Mouse (Mus musculus) midbrain, embryonic 11.5 days (tissue): ENCODE measurements at regions not wholly inside any gene's neighbourhood (a gene's known extent, or its start where the extent isn't known, plus 50 kb on each side); places are given as distances from the start of the nearest gene placed in this dataset.

Experiments used
- ATAC-seq: fragments of 200-750 bp; cut with Nextera tagmentation; 2 replicates; pipeline ENCODE4 v1.8.0; 2017; ENCODE audit warnings: moderate TSS enrichment, moderate library complexity; ENCODE audit not compliant: low FRiP score
- DNase-seq: peaks from one replicate; pipeline ENCODE4 v3.0.0; 2015; ENCODE audit warnings: low spot score; ENCODE audit errors: missing footprints
- H3K27ac ChIP-seq: fragments of 300-500 bp; sonication (generic); 2 replicates; pipeline ENCODE4 v1.5.1; 2014; ENCODE audit warnings: low read depth, low read length
- H3K27me3 ChIP-seq: fragments of 300-500 bp; sonication (generic); 2 replicates; pipeline ENCODE4 v1.6.1; 2014; ENCODE audit warnings: mild to moderate bottlenecking, low read length, moderate library complexity, mixed read lengths; ENCODE audit not compliant: control insufficient read depth, insufficient read depth
- H3K36me3 ChIP-seq: fragments of 300-500 bp; sonication (generic); 2 replicates; pipeline ENCODE4 v1.6.1; 2014; ENCODE audit warnings: mild to moderate bottlenecking, low read length, moderate library complexity, mixed read lengths; ENCODE audit not compliant: control insufficient read depth, insufficient read depth
- H3K4me1 ChIP-seq: fragments of 300-500 bp; sonication (generic); 2 replicates; pipeline ENCODE4 v1.6.1; 2014; ENCODE audit warnings: low read length; ENCODE audit not compliant: control insufficient read depth, insufficient read depth
- H3K4me2 ChIP-seq: fragments of 300-500 bp; sonication (generic); 2 replicates; pipeline ENCODE4 v1.6.1; 2014; ENCODE audit warnings: mild to moderate bottlenecking, moderate library complexity
- H3K4me3 ChIP-seq: fragments of 300-500 bp; sonication (generic); 2 replicates; pipeline ENCODE4 v1.5.1; 2014; ENCODE audit warnings: low read depth, low read length
- H3K9ac ChIP-seq: fragments of 300-500 bp; sonication (generic); 2 replicates; pipeline ENCODE4 v1.6.1; 2014; ENCODE audit warnings: low read length
- H3K9me3 ChIP-seq: fragments of 300-500 bp; sonication (generic); 2 replicates; pipeline ENCODE4 v1.6.1; 2016; ENCODE audit warnings: low read length; ENCODE audit not compliant: control insufficient read depth
- WGBS: fragments of 180-500 bp; shearing (Covaris S2); extraction: QIAGEN DNeasy Blood & Tissue Kit; methylation state at CpG from one replicate; pipeline ENCODE4 v1.1.7; 2014; 5-methylcytosine and 5-hydroxymethylcytosine counted together

DNA sequence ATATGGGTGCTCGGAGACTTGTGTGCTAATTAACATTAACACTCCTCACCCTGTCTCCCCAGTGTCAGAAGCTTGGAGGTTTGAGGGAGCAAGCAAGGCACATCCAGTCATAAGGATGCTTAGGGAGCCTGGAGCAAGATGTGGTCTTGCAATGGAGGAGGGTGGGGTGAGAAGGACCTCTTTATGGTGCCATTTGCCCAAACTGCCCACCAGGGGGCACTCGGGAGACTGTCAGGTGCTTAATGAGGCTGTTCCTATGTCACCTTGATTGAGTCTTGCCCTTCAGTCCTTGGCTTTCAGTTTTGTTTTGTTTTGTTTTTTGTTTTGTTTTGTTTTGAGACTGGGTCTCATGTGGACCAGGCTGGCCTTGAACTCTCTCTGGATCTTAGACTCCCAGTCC lies 138.3 kb upstream of the Sdk2 start:
- H3K27me3 ChIP-seq: no peaks in the 10 kb centered on the region
- no peaks in the 10 kb centered on the region for H3K9me3 ChIP-seq
- H3K4me3 ChIP-seq: no peak overlapping the region
- peak; percentile 91 for DNase-seq
- WGBS: 47% methylated on average over 2 of the region's 2 CpGs
- no peak overlapping the region for H3K4me2 ChIP-seq
- H3K4me1 ChIP-seq: no peaks in the 10 kb centered on the region; the same call in 1 of the 2 replicates
- no peak overlapping the region for H3K27ac ChIP-seq
- H3K36me3 ChIP-seq: no peaks in the 10 kb centered on the region
- no peak for ATAC-seq
- no peak overlapping the region for H3K9ac ChIP-seq

DNA sequence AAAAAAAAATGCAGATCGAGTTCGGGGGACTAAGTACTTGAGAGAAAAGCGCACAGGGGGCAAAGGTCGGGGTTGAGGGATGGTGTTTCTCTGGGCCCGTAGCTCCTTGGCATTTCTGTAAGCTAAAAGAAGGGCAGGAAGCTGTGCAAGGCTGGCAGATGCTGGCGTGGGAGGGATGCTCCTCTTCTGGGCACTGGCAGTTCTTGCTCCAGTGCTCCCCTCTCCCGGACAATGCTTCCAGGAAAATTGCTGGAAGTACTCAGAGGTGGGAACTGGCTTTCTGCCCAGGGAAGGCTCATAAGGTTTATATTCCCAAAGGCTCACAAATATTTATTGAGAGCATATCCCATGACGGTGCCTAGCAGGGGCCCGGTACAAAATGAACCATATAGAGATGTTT lies 136.6 kb upstream of the Sdk2 start:
- no peaks in the 10 kb centered on the region for H3K27me3 ChIP-seq
- H3K4me3 ChIP-seq: no peak overlapping the region
- no peak for ATAC-seq
- WGBS: 78% methylated on average over 9 of the region's 9 CpGs
- no peak overlapping the region for H3K9ac ChIP-seq
- no peaks in the 10 kb centered on the region for H3K9me3 ChIP-seq
- no peak overlapping the region for H3K27ac ChIP-seq
- H3K4me1 ChIP-seq: no peaks in the 10 kb centered on the region; the same call in 1 of the 2 replicates
- no peak for DNase-seq
- H3K4me2 ChIP-seq: no peak overlapping the region
- H3K36me3 ChIP-seq: no peaks in the 10 kb centered on the region

DNA sequence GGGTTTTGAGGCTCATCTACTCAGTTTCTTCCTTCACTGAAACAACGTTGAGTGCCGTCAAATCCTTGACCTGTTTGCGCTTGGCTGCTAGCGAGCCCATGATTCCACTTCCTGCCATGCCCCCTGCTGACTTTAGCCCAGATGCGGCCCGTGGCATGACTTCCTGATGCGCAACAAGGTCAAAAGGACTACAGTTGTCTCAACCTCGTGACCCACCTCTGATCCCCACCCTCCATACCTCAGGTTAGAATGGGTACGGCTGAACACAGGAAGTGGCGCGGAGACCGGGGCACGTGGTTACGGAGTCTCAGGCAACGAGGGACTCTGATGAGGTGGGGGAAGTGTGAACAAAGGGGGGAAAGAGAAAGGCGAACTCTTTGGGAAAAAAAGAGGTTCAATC lies 135.6 kb upstream of the Sdk2 start:
- WGBS: 79% methylated on average over 16 of the region's 16 CpGs
- Histone ChIP-seq H3K4me3 (no peak overlapping the region), H3K36me3 (no peaks in the 10 kb centered on the region), H3K9ac (no peak overlapping the region), H3K4me1 (no peaks in the 10 kb centered on the region; the same call in 1 of the 2 replicates), H3K27me3 (no peaks in the 10 kb centered on the region), H3K4me2 (no peak overlapping the region), H3K9me3 (no peaks in the 10 kb centered on the region), H3K27ac (no peak overlapping the region)
- DNase-seq (peak; percentile 57), ATAC-seq (no peak)

DNA sequence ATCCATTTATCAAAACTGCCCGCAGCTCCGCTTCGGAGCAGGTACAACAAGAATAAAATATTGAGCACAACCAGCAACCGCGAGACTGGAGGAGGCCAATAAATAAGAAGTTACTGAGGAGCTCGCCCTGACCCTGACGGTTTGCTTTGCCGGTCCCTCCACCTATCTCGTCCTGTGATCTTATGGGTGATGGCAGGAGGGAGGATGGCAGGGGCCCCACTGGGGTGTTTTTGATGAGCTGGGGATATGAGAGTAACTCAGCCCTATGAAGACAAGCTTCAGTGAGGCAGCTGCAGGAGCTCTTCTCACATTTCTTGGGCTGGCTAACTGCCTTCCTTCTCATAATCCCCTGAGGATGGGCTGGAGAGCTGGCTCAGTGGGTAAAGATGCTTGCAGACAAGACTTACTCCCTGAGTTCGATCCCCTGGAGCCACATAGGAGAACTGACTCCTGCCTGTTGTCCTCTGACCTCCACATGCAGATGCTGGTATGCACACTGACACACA lies 132.3 kb upstream of the Sdk2 start:
- H3K9me3 ChIP-seq: no peaks in the 10 kb centered on the region
- no peaks in the 10 kb centered on the region; the same call in 1 of the 2 replicates for H3K4me1 ChIP-seq
- no peak overlapping the region for H3K9ac ChIP-seq
- H3K27ac ChIP-seq: no peak overlapping the region
- no peaks in the 10 kb centered on the region for H3K36me3 ChIP-seq
- peak; percentile 76 for DNase-seq
- no peaks in the 10 kb centered on the region for H3K27me3 ChIP-seq
- WGBS: 83% methylated on average over 10 of the region's 10 CpGs
- H3K4me3 ChIP-seq: no peak overlapping the region
- no peak overlapping the region for H3K4me2 ChIP-seq
- no peak for ATAC-seq

DNA sequence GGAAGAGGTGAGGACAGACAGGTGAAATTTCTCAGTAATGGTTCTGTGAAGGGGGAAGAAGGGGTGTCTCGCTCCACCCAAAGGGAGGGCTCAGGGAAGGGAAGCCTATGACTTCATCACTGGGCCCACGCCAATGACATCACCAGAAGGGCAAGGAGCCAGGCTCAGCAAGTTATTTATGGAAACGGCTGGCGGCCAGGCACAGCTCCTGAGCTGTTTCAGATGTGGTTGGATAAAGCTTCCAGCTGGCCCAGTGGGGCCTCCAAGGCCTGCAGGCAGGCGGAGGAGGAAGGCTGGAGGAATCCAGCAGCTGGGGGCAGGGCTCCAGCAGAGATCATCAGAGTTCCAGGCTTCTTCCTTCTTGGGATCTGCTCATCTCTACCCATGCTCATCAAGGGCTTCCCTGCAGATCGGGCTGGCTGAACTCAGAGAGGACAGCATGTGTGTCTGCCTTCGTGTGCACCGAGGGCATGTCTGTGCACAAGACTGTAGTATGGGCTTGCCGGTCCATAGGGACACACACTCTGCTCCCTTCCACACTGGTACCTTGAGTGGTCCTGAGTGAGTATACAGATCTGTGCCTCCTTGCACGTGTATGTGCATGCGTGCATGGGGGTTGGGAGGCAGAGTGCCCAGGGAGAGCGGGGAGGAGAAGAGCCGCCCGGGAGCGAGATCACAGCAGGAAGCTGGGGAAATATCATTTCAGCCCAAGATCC lies 131.6 kb upstream of the Sdk2 start:
- 70% methylated on average over 15 of the region's 15 CpGs for WGBS
- Histone ChIP-seq H3K27ac (no peak overlapping the region), H3K9ac (no peak overlapping the region), H3K27me3 (no peaks in the 10 kb centered on the region), H3K4me3 (no peak overlapping the region), H3K9me3 (no peaks in the 10 kb centered on the region), H3K4me1 (no peaks in the 10 kb centered on the region; the same call in 1 of the 2 replicates), H3K36me3 (no peaks in the 10 kb centered on the region), H3K4me2 (no peak overlapping the region)
- DNase-seq (no peak), ATAC-seq (no peak)

DNA sequence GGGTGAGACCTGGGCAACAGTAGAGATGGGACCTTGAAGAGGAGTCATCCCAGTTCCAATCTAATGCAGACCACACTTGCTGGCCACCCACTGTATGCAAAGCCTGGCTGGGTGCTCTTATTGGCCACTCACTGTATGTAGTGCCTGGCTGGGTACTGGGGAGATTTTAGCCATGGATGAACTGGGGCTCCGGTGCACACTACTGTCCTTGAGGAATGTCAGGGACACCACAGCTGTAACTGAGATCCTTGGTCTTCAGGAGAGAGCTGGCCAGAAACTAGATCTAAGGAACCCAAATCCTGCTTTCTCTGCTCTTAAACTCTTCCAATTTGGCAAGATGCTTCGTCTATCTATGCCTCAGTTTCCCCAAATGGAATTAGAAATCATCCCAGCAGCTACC lies 128.4 kb upstream of the Sdk2 start:
- Histone ChIP-seq H3K9ac (no peak overlapping the region), H3K36me3 (no peaks in the 10 kb centered on the region), H3K27me3 (no peaks in the 10 kb centered on the region), H3K4me3 (no peak overlapping the region), H3K9me3 (peaks cover 7% of the 10 kb centered on the region; the same call in 1 of the 2 replicates), H3K4me2 (no peak overlapping the region), H3K4me1 (no peaks in the 10 kb centered on the region; the same call in 1 of the 2 replicates), H3K27ac (no peak overlapping the region)
- peak; percentile 70 for DNase-seq
- no peak for ATAC-seq
- 93% methylated on average over 2 of the region's 2 CpGs for WGBS

DNA sequence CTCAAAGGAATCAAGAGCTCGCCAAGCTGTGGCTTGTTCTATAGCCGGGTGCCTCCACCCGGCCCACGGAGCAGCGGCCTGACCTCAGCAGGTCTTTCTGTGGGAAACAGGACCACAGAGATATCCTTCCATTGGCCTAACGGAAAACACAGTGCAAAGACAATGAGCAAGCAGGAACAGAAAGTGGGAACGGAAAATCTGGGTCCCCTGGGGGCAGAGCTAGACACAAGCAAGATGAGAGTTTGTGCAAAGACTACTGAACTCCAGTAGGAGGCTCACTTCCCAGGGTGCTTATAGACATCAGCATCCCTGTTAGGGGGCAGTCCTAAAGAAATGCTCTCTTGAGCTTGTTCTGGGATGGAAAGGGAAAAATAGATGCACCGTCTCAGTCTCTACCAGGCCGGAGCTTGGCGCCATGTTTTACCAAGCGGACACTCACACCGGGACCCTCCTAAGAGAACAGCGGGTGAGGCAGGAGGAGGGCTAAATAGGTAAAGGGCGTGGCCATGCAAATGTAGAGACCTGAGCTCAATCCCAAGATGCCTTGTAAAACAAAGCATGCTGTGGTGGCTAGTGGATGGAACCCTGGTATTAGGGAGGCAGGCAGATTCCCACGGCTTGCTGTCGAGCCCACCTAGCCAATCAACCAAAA lies 127.3 kb upstream of the Sdk2 start:
- Histone ChIP-seq H3K4me3 (no peak overlapping the region), H3K36me3 (no peaks in the 10 kb centered on the region), H3K4me2 (no peak overlapping the region), H3K27ac (no peak overlapping the region), H3K27me3 (no peaks in the 10 kb centered on the region), H3K9me3 (peaks cover 7% of the 10 kb centered on the region; the same call in 1 of the 2 replicates), H3K4me1 (no peaks in the 10 kb centered on the region; the same call in 1 of the 2 replicates), H3K9ac (no peak overlapping the region)
- 44% methylated on average over 16 of the region's 16 CpGs for WGBS
- DNase-seq (peak; percentile 84), ATAC-seq (no peak)

DNA sequence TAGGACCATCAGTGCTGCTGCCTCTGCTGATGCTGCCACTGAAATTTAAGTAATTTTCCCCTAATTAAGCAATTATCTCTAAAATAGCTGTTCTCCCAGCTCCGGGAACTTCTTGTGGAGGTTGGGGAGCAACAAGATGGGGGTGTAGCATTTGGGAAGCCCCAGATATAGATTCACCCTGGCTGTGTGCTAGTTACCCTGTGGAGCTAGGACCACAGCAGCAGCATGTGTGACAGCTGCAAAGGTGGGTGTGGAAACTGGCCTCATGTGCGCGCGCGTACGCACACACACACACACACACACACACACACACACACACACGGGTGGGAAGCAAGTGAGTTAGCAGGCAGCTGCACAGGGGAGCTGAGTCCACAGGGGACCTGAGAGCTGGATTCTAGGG lies 126.2 kb upstream of the Sdk2 start:
- no peak overlapping the region for H3K4me2 ChIP-seq
- no peak overlapping the region for H3K4me3 ChIP-seq
- no peaks in the 10 kb centered on the region; the same call in 1 of the 2 replicates for H3K4me1 ChIP-seq
- WGBS: 92% methylated on average over 7 of the region's 7 CpGs
- peaks cover 7% of the 10 kb centered on the region; the same call in 1 of the 2 replicates for H3K9me3 ChIP-seq
- no peak overlapping the region for H3K9ac ChIP-seq
- no peaks in the 10 kb centered on the region for H3K27me3 ChIP-seq
- DNase-seq (no peak), ATAC-seq (no peak)
- H3K36me3 ChIP-seq: no peaks in the 10 kb centered on the region
- no peak overlapping the region for H3K27ac ChIP-seq

DNA sequence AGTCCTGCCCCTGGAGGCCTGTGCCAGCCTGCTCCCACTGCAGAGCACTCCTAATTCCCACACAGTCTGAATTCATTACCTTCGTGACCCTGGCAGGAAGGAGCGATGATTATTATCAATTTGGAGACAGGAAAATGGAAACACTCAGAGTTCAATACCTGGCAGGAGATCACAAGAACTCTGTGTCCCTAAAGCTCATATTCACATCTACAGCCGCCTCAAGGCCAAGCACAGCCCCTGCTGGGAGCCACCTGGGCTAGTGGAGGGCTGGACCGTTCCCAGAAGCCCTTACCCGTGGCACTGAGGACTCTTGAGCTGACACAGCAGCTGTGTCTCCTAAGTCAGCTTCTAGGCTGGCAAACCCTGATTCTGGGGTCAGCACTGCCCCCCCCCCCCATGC lies 124.8 kb upstream of the Sdk2 start:
- no peak overlapping the region for H3K9ac ChIP-seq
- no peaks in the 10 kb centered on the region for H3K4me1 ChIP-seq
- ATAC-seq: no peak
- peak; percentile 62 for DNase-seq
- H3K4me2 ChIP-seq: no peak overlapping the region
- H3K4me3 ChIP-seq: no peak overlapping the region
- H3K27ac ChIP-seq: no peak overlapping the region
- no peaks in the 10 kb centered on the region for H3K36me3 ChIP-seq
- WGBS: 66% methylated on average over 5 of the region's 5 CpGs
- H3K27me3 ChIP-seq: no peaks in the 10 kb centered on the region
- peaks cover 7% of the 10 kb centered on the region; the same call in 1 of the 2 replicates for H3K9me3 ChIP-seq
